Mouse (Mus musculus): ENCODE measurements around the gene Cntn2. TPM values are rescaled to one million over a fixed set of nuclear protein-coding genes. Genes with fewer than 3 reads are reported as not detected.

Cntn2 gene
- polyA plus RNA-seq (2015; fragmentation: Nextera tagmentation; extraction: Ambion mirVana) = 10.8 and 14.2 TPM in 2 replicates

GRCm38 (mm10) chr1:132542762-132543306 lies at the start of gene Cntn2:
Gene Cntn2 (minus strand): TSS chr1:132543256.

DNA sequence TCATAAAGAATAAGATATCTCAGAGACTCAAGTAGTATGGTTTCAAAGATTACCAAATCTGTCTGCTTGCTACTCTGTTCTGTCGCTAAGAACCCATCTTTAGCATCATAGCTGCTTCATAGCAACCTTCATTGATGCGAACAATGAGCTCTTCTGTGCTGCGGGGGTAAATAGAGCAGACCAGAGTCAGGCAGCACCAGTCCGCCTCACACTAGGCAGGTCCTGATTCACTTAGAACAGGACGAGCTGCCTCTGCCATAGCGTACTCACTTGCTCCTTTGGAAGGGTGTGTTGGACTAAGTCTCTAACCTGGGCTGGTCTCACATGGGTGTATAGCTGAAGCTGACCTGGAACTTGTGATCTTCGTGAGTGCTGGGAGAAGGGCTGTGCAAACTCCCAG lies 37.0 kb downstream of the Cntn2 start, which contains the start of gene Tmem81:
Gene Tmem81 (plus strand): TSS at position 173 of the 400 bp plus-strand sequence.

DNA sequence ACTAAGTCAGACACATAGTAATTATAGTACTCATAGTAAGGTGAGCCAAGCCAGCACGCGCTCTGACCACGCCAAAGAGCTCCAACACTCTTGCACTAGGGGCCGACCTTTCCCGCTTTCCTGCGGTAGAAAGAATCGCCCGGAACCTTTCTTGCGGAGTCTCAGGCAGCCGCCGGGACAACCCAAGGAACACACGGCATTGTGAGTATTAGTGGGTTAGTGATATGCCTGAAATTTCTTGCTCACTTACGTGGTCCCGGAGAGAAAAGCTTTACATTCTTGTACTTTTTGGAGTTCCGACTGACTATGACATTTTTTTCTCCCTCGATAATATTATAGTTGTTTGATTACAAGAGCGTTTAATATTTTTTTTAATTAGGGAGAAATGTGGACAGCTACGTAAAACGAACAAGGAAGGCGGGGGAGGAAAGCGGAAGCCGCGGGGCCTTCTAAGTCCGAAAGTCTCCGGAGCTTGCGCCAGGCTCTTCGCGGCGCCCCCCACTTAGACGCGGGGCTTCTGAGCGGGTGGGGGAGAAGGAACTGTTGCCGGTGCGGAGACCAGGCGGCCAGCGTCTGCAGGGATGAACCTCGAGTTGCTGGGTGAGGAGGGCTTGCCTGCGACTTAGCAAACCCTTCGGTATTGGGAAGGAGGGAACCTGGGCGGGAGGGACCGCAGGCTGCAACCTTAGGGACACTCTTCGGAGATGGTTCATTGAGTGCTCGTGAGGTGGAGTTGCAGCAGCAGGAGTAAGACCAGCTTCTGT lies 65.9 kb downstream of the Cntn2 start, which contains the start of gene Rbbp5:
Gene Rbbp5 (plus strand): TSS at position 438 of the 764 bp plus-strand sequence.

Other genes starting within 250 kb of the Cntn2 start
- 11.6 and 11.7 TPM in 2 replicates for gene Klhdc8a, start 244.6 kb downstream of the Cntn2 start, polyA plus RNA-seq (2015; fragmentation: Nextera tagmentation; extraction: Ambion mirVana)
- gene Nuak2, start 227.1 kb downstream of the Cntn2 start, polyA plus RNA-seq (2015; fragmentation: Nextera tagmentation; extraction: Ambion mirVana) = 4.5 and 4.7 TPM in 2 replicates
- gene Tmcc2, start 152.0 kb downstream of the Cntn2 start, polyA plus RNA-seq (2015; fragmentation: Nextera tagmentation; extraction: Ambion mirVana) = 33.5 and 35.3 TPM in 2 replicates
- gene Dstyk, start 125.7 kb downstream of the Cntn2 start, polyA plus RNA-seq (2015; fragmentation: Nextera tagmentation; extraction: Ambion mirVana) = 6.4 and 6.8 TPM in 2 replicates
- gene Rbbp5, start 65.9 kb downstream of the Cntn2 start, polyA plus RNA-seq (2015; fragmentation: Nextera tagmentation; extraction: Ambion mirVana) = 23.6 and 24.6 TPM in 2 replicates
- gene Tmem81, start 37.0 kb downstream of the Cntn2 start, polyA plus RNA-seq (2015; fragmentation: Nextera tagmentation; extraction: Ambion mirVana) = 0.68 and 0.89 TPM in 2 replicates
- gene Nfasc, start 198.5 kb upstream of the Cntn2 start, polyA plus RNA-seq (2015; fragmentation: Nextera tagmentation; extraction: Ambion mirVana) = 26.6 and 29.7 TPM in 2 replicates

All from neural tube, postnatal 0 days (tissue).